Mouse (Mus musculus) cerebellum, adult (tissue): ENCODE data around the gene Zfp266.

Experiments
- ATAC-seq: cut with Nextera tagmentation; 2 replicates; pipeline ENCODE4 v1.9.2; 2017; ENCODE audit warnings: mild to moderate bottlenecking, moderate library complexity, mixed read lengths; ENCODE audit not compliant: insufficient number of reproducible peaks, low FRiP score, low TSS enrichment

Zfp266 gene

GRCm38 (mm10) chr9:20493281-20493680 is 27.9 kb downstream of the Zfp266 start:
- ATAC-seq: no peak

GRCm38 (mm10) chr9:20492527-20493233 is 28.5 kb downstream of the Zfp266 start, which contains the start of gene Zfp426:
TSS of gene Zfp426 (minus strand) at chr9:20492746.
- ATAC-seq: peak; percentile 98

- ATAC-seq: no peak
These were observed 29.2 kb downstream of the Zfp266 start for GRCm38 (mm10) chr9:20491858-20492526.

GRCm38 (mm10) chr9:20489536-20489935 is 31.7 kb downstream of the Zfp266 start:
- ATAC-seq: no peak

GRCm38 (mm10) chr9:20479396-20479795 is 41.8 kb downstream of the Zfp266 start:
- ATAC-seq: no peak

GRCm38 (mm10) chr9:20476632-20477031 is 44.6 kb downstream of the Zfp266 start:
- no peak for ATAC-seq

- no peak for ATAC-seq
These were observed 54.3 kb downstream of the Zfp266 start for GRCm38 (mm10) chr9:20466761-20467442.

- peak; percentile 94 for ATAC-seq
These were observed 61.6 kb downstream of the Zfp266 start, which contains the start of gene Zfp26 for GRCm38 (mm10) chr9:20459377-20460317. TSS of gene Zfp26 (minus strand) at chr9:20460162.

GRCm38 (mm10) chr9:20453647-20454046 is 67.6 kb downstream of the Zfp266 start:
- ATAC-seq: no peak

GRCm38 (mm10) chr9:20451493-20451892 is 69.7 kb downstream of the Zfp266 start:
- ATAC-seq: no peak
